Mouse (Mus musculus) spleen, adult 2 months (tissue): ENCODE measurements around the gene Taf1d.

ENCODE experiments used
- CTCF ChIP-seq: fragments of 200-500 bp; IDR thresholded peaks from 2 replicates; pipeline ENCODE4 v1.5.1; 2011; ENCODE audit warnings: mild to moderate bottlenecking, inconsistent platforms; ENCODE audit not compliant: insufficient read depth, insufficient read length, insufficient replicate concordance; ENCODE audit errors: extremely low read depth
- POLR2A ChIP-seq: fragments of 200-500 bp; IDR thresholded peaks from 2 replicates; pipeline ENCODE4 v1.6.1; 2011; ENCODE audit warnings: low read depth, low read length, inconsistent platforms

- TF ChIP-seq POLR2A = no peak
- TF ChIP-seq CTCF = no peak
Measured at GRCm38 (mm10) chr9:15306398-15307119, 545 bp downstream of the Taf1d start, which contains the start of gene 4931406C07Rik.
